Mouse (Mus musculus): Measurements from ENCODE around the gene Ldhd. TPM values are rescaled to one million over a fixed set of nuclear protein-coding genes. Genes with fewer than 3 reads are reported as not detected.

Ldhd gene
- polyA plus RNA-seq, 1 experiment: 0.68 TPM

- TF ChIP-seq CTCF (IDR thresholded peaks at IDR 0.05; ENCODE audit: borderline replicate concordance, extremely low read depth, insufficient read depth, insufficient read length) (no peak), POLR2A (IDR thresholded peaks at IDR 0.05; ENCODE audit: borderline replicate concordance, extremely low read depth, insufficient read depth, insufficient read length, poor library complexity, severe bottlenecking) (peak; percentile 90)
- peak; percentile 99 for DNase-seq (ENCODE audit: low read depth)
Observed at GRCm38 (mm10) chr8:111643264-111644141, 13.3 kb upstream of the Ldhd start, which contains the start of gene Zfp1. Zfp1 (plus strand) TSS chr8:111643401.

GRCm38 (mm10) chr8:111642939-111643263 is 12.7 kb upstream of the Ldhd start:
- no peak for DNase-seq (ENCODE audit: low read depth)
- no peak for TF ChIP-seq POLR2A (IDR thresholded peaks at IDR 0.05; ENCODE audit: borderline replicate concordance, extremely low read depth, insufficient read depth, insufficient read length, poor library complexity, severe bottlenecking)

GRCm38 (mm10) chr8:111642496-111642895 is 12.3 kb upstream of the Ldhd start:
- TF ChIP-seq CTCF (IDR thresholded peaks at IDR 0.05; ENCODE audit: borderline replicate concordance, extremely low read depth, insufficient read depth, insufficient read length) (no peak), POLR2A (IDR thresholded peaks at IDR 0.05; ENCODE audit: borderline replicate concordance, extremely low read depth, insufficient read depth, insufficient read length, poor library complexity, severe bottlenecking) (no peak)
- no peak for DNase-seq (ENCODE audit: low read depth)

GRCm38 (mm10) chr8:111641064-111641463 is 10.9 kb upstream of the Ldhd start:
- no peak for TF ChIP-seq POLR2A (IDR thresholded peaks at IDR 0.05; ENCODE audit: borderline replicate concordance, extremely low read depth, insufficient read depth, insufficient read length, poor library complexity, severe bottlenecking)
- TF ChIP-seq CTCF (IDR thresholded peaks at IDR 0.05; ENCODE audit: borderline replicate concordance, extremely low read depth, insufficient read depth, insufficient read length): no peak
- no peak for DNase-seq (ENCODE audit: low read depth)

- no peak for TF ChIP-seq POLR2A (IDR thresholded peaks at IDR 0.05; ENCODE audit: borderline replicate concordance, extremely low read depth, insufficient read depth, insufficient read length, poor library complexity, severe bottlenecking)
- TF ChIP-seq CTCF (IDR thresholded peaks at IDR 0.05; ENCODE audit: borderline replicate concordance, extremely low read depth, insufficient read depth, insufficient read length): no peak
- DNase-seq (ENCODE audit: low read depth): no peak
Observed at GRCm38 (mm10) chr8:111638086-111638485, 7.9 kb upstream of the Ldhd start.

- DNase-seq (ENCODE audit: low read depth): no peak
- no peak for TF ChIP-seq CTCF (IDR thresholded peaks at IDR 0.05; ENCODE audit: borderline replicate concordance, extremely low read depth, insufficient read depth, insufficient read length)
- TF ChIP-seq POLR2A (IDR thresholded peaks at IDR 0.05; ENCODE audit: borderline replicate concordance, extremely low read depth, insufficient read depth, insufficient read length, poor library complexity, severe bottlenecking): no peak
Observed at GRCm38 (mm10) chr8:111632976-111633375, 2.8 kb upstream of the Ldhd start.

GRCm38 (mm10) chr8:111631589-111631988 is 1.4 kb upstream of the Ldhd start:
- no peak for DNase-seq (ENCODE audit: low read depth)
- TF ChIP-seq CTCF (IDR thresholded peaks at IDR 0.05; ENCODE audit: borderline replicate concordance, extremely low read depth, insufficient read depth, insufficient read length): no peak

GRCm38 (mm10) chr8:111628894-111629501 is 1.2 kb downstream of the Ldhd start:
- no peak for TF ChIP-seq CTCF (IDR thresholded peaks at IDR 0.05; ENCODE audit: borderline replicate concordance, extremely low read depth, insufficient read depth, insufficient read length)
- no peak for TF ChIP-seq POLR2A (IDR thresholded peaks at IDR 0.05; ENCODE audit: borderline replicate concordance, extremely low read depth, insufficient read depth, insufficient read length, poor library complexity, severe bottlenecking)
- no peak for DNase-seq (ENCODE audit: low read depth)

GRCm38 (mm10) chr8:111628401-111628800 is 1.8 kb downstream of the Ldhd start:
- TF ChIP-seq POLR2A (IDR thresholded peaks at IDR 0.05; ENCODE audit: borderline replicate concordance, extremely low read depth, insufficient read depth, insufficient read length, poor library complexity, severe bottlenecking): no peak
- TF ChIP-seq CTCF (IDR thresholded peaks at IDR 0.05; ENCODE audit: borderline replicate concordance, extremely low read depth, insufficient read depth, insufficient read length): no peak
- DNase-seq (ENCODE audit: low read depth): no peak

GRCm38 (mm10) chr8:111627923-111628322 is 2.3 kb downstream of the Ldhd start:
- no peak for DNase-seq (ENCODE audit: low read depth)
- TF ChIP-seq POLR2A (IDR thresholded peaks at IDR 0.05; ENCODE audit: borderline replicate concordance, extremely low read depth, insufficient read depth, insufficient read length, poor library complexity, severe bottlenecking) (no peak), CTCF (IDR thresholded peaks at IDR 0.05; ENCODE audit: borderline replicate concordance, extremely low read depth, insufficient read depth, insufficient read length) (no peak)

- TF ChIP-seq CTCF (IDR thresholded peaks at IDR 0.05; ENCODE audit: borderline replicate concordance, extremely low read depth, insufficient read depth, insufficient read length) (no peak), POLR2A (IDR thresholded peaks at IDR 0.05; ENCODE audit: borderline replicate concordance, extremely low read depth, insufficient read depth, insufficient read length, poor library complexity, severe bottlenecking) (no peak)
- DNase-seq (ENCODE audit: low read depth): no peak
Observed at GRCm38 (mm10) chr8:111626933-111627332, 3.2 kb downstream of the Ldhd start.

- no peak for TF ChIP-seq CTCF (IDR thresholded peaks at IDR 0.05; ENCODE audit: borderline replicate concordance, extremely low read depth, insufficient read depth, insufficient read length)
- TF ChIP-seq POLR2A (IDR thresholded peaks at IDR 0.05; ENCODE audit: borderline replicate concordance, extremely low read depth, insufficient read depth, insufficient read length, poor library complexity, severe bottlenecking): no peak
- DNase-seq (ENCODE audit: low read depth): no peak
Observed at GRCm38 (mm10) chr8:111626528-111626820, 3.7 kb downstream of the Ldhd start.
